Comparison of ENCODE assay signal across 25 mouse cellular contexts in the genomic region with DNA sequence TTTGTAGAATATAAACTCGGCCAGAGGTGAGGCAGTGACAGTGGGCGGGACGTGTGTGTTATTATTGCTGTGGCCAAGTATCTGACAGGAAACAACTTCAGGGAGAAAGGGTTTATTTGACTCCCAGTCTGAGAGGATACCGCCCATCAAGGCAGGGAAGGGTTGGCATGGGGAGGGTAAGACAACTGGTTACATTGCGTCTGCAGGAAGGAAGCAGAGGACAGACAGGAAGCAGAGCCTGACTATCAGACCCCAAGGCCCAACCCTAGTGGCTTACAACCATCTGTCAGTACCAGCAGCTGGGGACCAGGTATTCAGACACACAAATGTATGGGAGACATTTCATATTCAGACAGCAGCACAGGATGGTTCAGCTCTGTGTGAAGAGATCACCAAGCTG.
A peak's percentile ranks its signal among the peaks of the same experiment; 100 is the strongest.
DNase-seq lines count a peak whose midpoint lies in the region; ATAC-seq and TF ChIP-seq lines count a peak whose summit lies in the region.
"Had no signal": no experiment of that assay in that cellular context is flagged by ENCODE, and none has a peak within 500 bp of the region (broad histone marks: within the 10 kb centered on the region; RNA-seq: fewer than 3 reads in every experiment).

No protein-coding gene starts in this region.

- H3K9me3 ChIP-seq in megakaryocyte, embryonic 14.5 days, result no peaks in the 10 kb centered on the region
- no peaks in the 10 kb centered on the region for H3K9me3 ChIP-seq in forebrain, postnatal 0 days (ENCODE audit: low read length)
- H3K9me3 ChIP-seq: forebrain, embryonic 10.5 days; forebrain, embryonic 13.5 days; heart, embryonic 10.5 days; heart, embryonic 13.5 days; hindbrain, embryonic 10.5 days; hindbrain, embryonic 13.5 days had no signal

- 88% methylated on average over 5 of the region's 5 CpGs for WGBS in forebrain, postnatal 0 days

- H3K27ac ChIP-seq in forebrain, postnatal 0 days (ENCODE audit: low read depth, low read length), result no peak overlapping the region
- H3K27ac ChIP-seq: forebrain, embryonic 10.5 days; forebrain, embryonic 13.5 days; gastrocnemius, adult 2 months; heart, adult 2 months; heart, embryonic 10.5 days; heart, embryonic 13.5 days; hindbrain, embryonic 10.5 days; hindbrain, embryonic 13.5 days had no signal

- no peaks in the 10 kb centered on the region for H3K27me3 ChIP-seq in megakaryocyte, embryonic 14.5 days (replicated peaks)
- no peaks in the 10 kb centered on the region for H3K27me3 ChIP-seq in forebrain, postnatal 0 days (ENCODE audit: insufficient read depth, low read length)
- H3K27me3 ChIP-seq: forebrain, embryonic 13.5 days; heart, embryonic 13.5 days; hindbrain, embryonic 13.5 days had no signal

- peaks cover 100% of the 10 kb centered on the region for H3K4me1 ChIP-seq in megakaryocyte, embryonic 14.5 days
- peaks cover 10% of the 10 kb centered on the region; the same call in 1 of the 2 replicates for H3K4me1 ChIP-seq in forebrain, postnatal 0 days (ENCODE audit: insufficient read depth)

- peak overlapping the region; percentile 62 for H3K4me3 ChIP-seq in megakaryocyte, embryonic 14.5 days (replicated peaks)
- H3K4me3 ChIP-seq in forebrain, postnatal 0 days (ENCODE audit: low read depth, low read length), result no peak overlapping the region
- H3K4me3 ChIP-seq: forebrain, embryonic 10.5 days; forebrain, embryonic 13.5 days; gastrocnemius, adult 2 months; heart, adult 2 months; heart, embryonic 10.5 days; heart, embryonic 13.5 days; hindbrain, embryonic 10.5 days; hindbrain, embryonic 13.5 days had no signal

- DNase-seq in thymus, postnatal 14 days, result peak; percentile 34
- no peak for DNase-seq in thymus, adult 18-20 months
- DNase-seq in induced T-regulatory cell, adult 2 months (ENCODE audit: low read depth), result peak; percentile 4
- no peak for DNase-seq in forebrain, postnatal 0 days
- DNase-seq in kidney, adult 11 months, result no peak
- DNase-seq: adrenal gland, adult 8-10 months; adrenal gland, postnatal 25 days; cerebellum, adult 11-12 months; cerebellum, adult 8-10 months; cerebellum, postnatal 36 days; gastrocnemius, adult 2 months; gastrocnemius, postnatal 25 days; heart, adult 2 months had no signal

- no peak overlapping the region for H3K4me2 ChIP-seq in forebrain, postnatal 0 days (ENCODE audit: low read depth)
- H3K4me2 ChIP-seq: forebrain, embryonic 13.5 days; heart, embryonic 13.5 days; hindbrain, embryonic 13.5 days had no signal

- H3K36me3 ChIP-seq in megakaryocyte, embryonic 14.5 days (replicated peaks; ENCODE audit: low read length), result peaks cover 20% of the 10 kb centered on the region
- peaks cover 3% of the 10 kb centered on the region; the same call in 1 of the 2 replicates for H3K36me3 ChIP-seq in forebrain, postnatal 0 days (ENCODE audit: insufficient read depth)
- H3K36me3 ChIP-seq: forebrain, embryonic 10.5 days; heart, embryonic 10.5 days; heart, embryonic 13.5 days; hindbrain, embryonic 10.5 days; hindbrain, embryonic 13.5 days had no signal

- ATAC-seq in megakaryocyte, adult 5-6 weeks (ENCODE audit: poor library complexity, severe bottlenecking), result no peak
- no peak for ATAC-seq in forebrain, postnatal 0 days
- ATAC-seq: CD4-positive, CD25-positive, alpha-beta regulatory T cell, adult 4 months; forebrain, embryonic 13.5 days; forebrain, embryonic 16.5 days; hindbrain, embryonic 16.5 days; inflammation-experienced regulatory T-cells, adult 6 months had no signal

- H3K9ac ChIP-seq in forebrain, postnatal 0 days, result no peak overlapping the region
- H3K9ac ChIP-seq: forebrain, embryonic 13.5 days; heart, embryonic 13.5 days; hindbrain, embryonic 13.5 days had no signal

- TF ChIP-seq CTCF in forebrain, postnatal 0 days (IDR thresholded peaks at IDR 0.05; ENCODE audit: low read depth), result no peak

Comparison
In these comparisons a context has a peak if more than half of its experiments do, and no peak if none do; other contexts are left out.
1. DNase-seq: peak in thymus, postnatal 14 days (single experiment) and induced T-regulatory cell, adult 2 months (single experiment); none in thymus, adult 18-20 months (0 of 2), forebrain, postnatal 0 days (single experiment) and kidney, adult 11 months (single experiment).